Mouse (Mus musculus): ENCODE results near the gene 2010106E10Rik. TPM values are rescaled to one million over a fixed set of nuclear protein-coding genes. Genes with fewer than 3 reads are reported as not detected.

2010106E10Rik gene
- not detected in 2 replicates for polyA plus RNA-seq (2012; ENCODE audit: insufficient read depth, insufficient read length, low replicate concordance, missing spikeins)

- no peak for TF ChIP-seq CTCF (IDR thresholded peaks at IDR 0.05; ENCODE audit: insufficient read depth, low read depth, low read length)
- TF ChIP-seq POLR2A (IDR thresholded peaks at IDR 0.05; ENCODE audit: insufficient read depth, low read depth, low read length) = no peak
- 70% methylated on average over 1 of the region's 1 CpGs for WGBS
Observed at GRCm38 (mm10) chrX:112494974-112495373, at the start of gene 2010106E10Rik. 2010106E10Rik (plus strand) TSS chrX:112495274.

GRCm38 (mm10) chrX:112505651-112506050 is 10.6 kb downstream of the 2010106E10Rik start:
- Histone ChIP-seq H3K27ac (ENCODE audit: insufficient read depth, low read depth, low read length) (no peak overlapping the region), H3K4me3 (ENCODE audit: insufficient read depth, low read depth, low read length) (no peak overlapping the region), H3K4me1 (ENCODE audit: control insufficient read depth, insufficient read depth, low read length) (no peaks in the 10 kb centered on the region)
- TF ChIP-seq POLR2A (IDR thresholded peaks at IDR 0.05; ENCODE audit: insufficient read depth, low read depth, low read length) = no peak
- no peak for TF ChIP-seq CTCF (IDR thresholded peaks at IDR 0.05; ENCODE audit: insufficient read depth, low read depth, low read length)
- WGBS = 76% methylated on average over 2 of the region's 2 CpGs

More at GRCm38 (mm10) chrX:112494974-112495373, at the start of gene 2010106E10Rik:
- Histone ChIP-seq H3K4me1 (ENCODE audit: control insufficient read depth, insufficient read depth, low read length) (no peaks in the 10 kb centered on the region), H3K4me3 (ENCODE audit: insufficient read depth, low read depth, low read length) (no peak within 1 kb of the TSS), H3K27ac (ENCODE audit: insufficient read depth, low read depth, low read length) (no peak within 1 kb of the TSS)

- 66% methylated on average over 1 of the region's 1 CpGs for WGBS
- Histone ChIP-seq H3K4me1 (ENCODE audit: control insufficient read depth, insufficient read depth, low read length) (no peaks in the 10 kb centered on the region), H3K27ac (ENCODE audit: insufficient read depth, low read depth, low read length) (no peak overlapping the region), H3K4me3 (ENCODE audit: insufficient read depth, low read depth, low read length) (no peak overlapping the region)
- TF ChIP-seq CTCF (IDR thresholded peaks at IDR 0.05; ENCODE audit: insufficient read depth, low read depth, low read length) (no peak), POLR2A (IDR thresholded peaks at IDR 0.05; ENCODE audit: insufficient read depth, low read depth, low read length) (no peak)
Observed at GRCm38 (mm10) chrX:112524755-112525154, 29.7 kb downstream of the 2010106E10Rik start.

- Histone ChIP-seq H3K4me1 (ENCODE audit: control insufficient read depth, insufficient read depth, low read length) (no peaks in the 10 kb centered on the region), H3K27ac (ENCODE audit: insufficient read depth, low read depth, low read length) (no peak overlapping the region), H3K4me3 (ENCODE audit: insufficient read depth, low read depth, low read length) (no peak overlapping the region)
- WGBS = 77% methylated on average over 1 of the region's 1 CpGs
- TF ChIP-seq POLR2A (IDR thresholded peaks at IDR 0.05; ENCODE audit: insufficient read depth, low read depth, low read length) (no peak), CTCF (IDR thresholded peaks at IDR 0.05; ENCODE audit: insufficient read depth, low read depth, low read length) (no peak)
Observed at GRCm38 (mm10) chrX:112543115-112543514, 48.0 kb downstream of the 2010106E10Rik start.

GRCm38 (mm10) chrX:112567716-112568115 is 72.6 kb downstream of the 2010106E10Rik start:
- no peak for TF ChIP-seq CTCF (IDR thresholded peaks at IDR 0.05; ENCODE audit: insufficient read depth, low read depth, low read length)
- TF ChIP-seq POLR2A (IDR thresholded peaks at IDR 0.05; ENCODE audit: insufficient read depth, low read depth, low read length) = no peak
- Histone ChIP-seq H3K4me1 (ENCODE audit: control insufficient read depth, insufficient read depth, low read length) (no peaks in the 10 kb centered on the region), H3K27ac (ENCODE audit: insufficient read depth, low read depth, low read length) (no peak overlapping the region), H3K4me3 (ENCODE audit: insufficient read depth, low read depth, low read length) (no peak overlapping the region)
- 46% methylated on average over 2 of the region's 2 CpGs for WGBS

GRCm38 (mm10) chrX:112600511-112601305 is 105.6 kb downstream of the 2010106E10Rik start, which contains the start of gene Zfp711:
Zfp711 (plus strand) TSS chrX:112600526.
- Histone ChIP-seq H3K4me1 (ENCODE audit: control insufficient read depth, insufficient read depth, low read length) (no peaks in the 10 kb centered on the region), H3K27ac (ENCODE audit: insufficient read depth, low read depth, low read length) (peak within 1 kb of the TSS; percentile 24), H3K4me3 (ENCODE audit: insufficient read depth, low read depth, low read length) (peak within 1 kb of the TSS; percentile 92)
- TF ChIP-seq POLR2A (IDR thresholded peaks at IDR 0.05; ENCODE audit: insufficient read depth, low read depth, low read length) = peak; percentile 80
- TF ChIP-seq CTCF (IDR thresholded peaks at IDR 0.05; ENCODE audit: insufficient read depth, low read depth, low read length) = no peak
- WGBS = 17% methylated on average over 77 of the region's 79 CpGs

GRCm38 (mm10) chrX:112601306-112602120 is 106.4 kb downstream of the 2010106E10Rik start:
- H3K4me1 ChIP-seq (ENCODE audit: control insufficient read depth, insufficient read depth, low read length) = no peaks in the 10 kb centered on the region
- TF ChIP-seq CTCF (IDR thresholded peaks at IDR 0.05; ENCODE audit: insufficient read depth, low read depth, low read length) = no peak
- no peak for TF ChIP-seq POLR2A (IDR thresholded peaks at IDR 0.05; ENCODE audit: insufficient read depth, low read depth, low read length)
- H3K27ac ChIP-seq (ENCODE audit: insufficient read depth, low read depth, low read length) = peak overlapping the region; percentile 44
- H3K4me3 ChIP-seq (ENCODE audit: insufficient read depth, low read depth, low read length) = peak overlapping the region; percentile 92
- 22% methylated on average over 70 of the region's 81 CpGs for WGBS

Other genes starting within 250 kb of the 2010106E10Rik start
- gene Apool, start 183.9 kb upstream of the 2010106E10Rik start, polyA plus RNA-seq (2012; ENCODE audit: insufficient read depth, insufficient read length, low replicate concordance, missing spikeins) = not detected in 2 replicates
- gene Satl1, start 88.5 kb upstream of the 2010106E10Rik start, polyA plus RNA-seq (2012; ENCODE audit: insufficient read depth, insufficient read length, low replicate concordance, missing spikeins) = not detected in 2 replicates
- gene Zfp711, start 105.3 kb downstream of the 2010106E10Rik start, polyA plus RNA-seq (2012; ENCODE audit: insufficient read depth, insufficient read length, low replicate concordance, missing spikeins) = not detected in 2 replicates
- not detected in 2 replicates for gene Pof1b, start 203.4 kb downstream of the 2010106E10Rik start, polyA plus RNA-seq (2012; ENCODE audit: insufficient read depth, insufficient read length, low replicate concordance, missing spikeins)

All from olfactory bulb, adult 2 months (tissue).